Mouse (Mus musculus): ENCODE results near the gene Fxyd7. TPM values are rescaled to one million over a fixed set of nuclear protein-coding genes. Genes with fewer than 3 reads are reported as not detected.

Gene Fxyd7
- polyA plus RNA-seq (2014; fragmentation: Nextera tagmentation; extraction: Ambion mirVana), result 9.1 and 9.8 TPM in 2 replicates

DNA sequence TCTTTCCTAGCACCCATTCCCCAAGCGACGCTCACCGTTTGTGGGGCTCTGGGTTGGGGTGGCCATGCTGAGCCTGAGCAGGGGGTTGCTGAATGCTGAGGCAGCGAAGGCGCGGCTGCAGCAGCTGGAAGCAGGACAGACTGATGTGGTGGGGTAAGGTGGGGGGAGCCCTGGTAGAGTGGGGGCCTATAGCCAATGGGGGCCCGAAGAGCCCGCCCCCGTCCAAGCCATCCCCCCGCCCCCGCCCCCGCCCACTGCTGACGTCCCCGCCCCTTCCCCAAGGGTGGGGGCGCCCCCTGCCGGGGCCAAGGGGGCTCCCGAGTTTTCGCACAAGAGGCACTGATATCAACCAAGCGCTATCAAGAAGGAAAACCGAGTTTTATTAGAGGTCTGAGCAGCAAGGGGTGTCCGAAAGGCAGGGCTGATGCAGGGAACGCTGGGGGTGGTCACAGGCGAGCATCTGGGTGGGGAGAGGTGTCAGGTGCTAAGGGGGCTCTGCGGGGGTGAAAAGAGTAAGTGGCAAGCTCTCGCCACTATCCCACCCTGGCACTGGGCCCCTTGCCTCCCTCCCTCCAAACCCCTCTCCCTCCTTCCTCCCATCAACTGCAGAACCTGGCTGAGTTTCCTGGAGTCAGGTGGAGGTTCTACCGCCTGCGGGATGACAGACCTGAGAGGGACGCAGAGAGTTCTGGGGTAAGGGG lies at the start of gene Fxyd7:
Gene Fxyd7 (minus strand): TSS at position 147 of the 701 bp plus-strand sequence.
- peak; percentile 48 for DNase-seq
- H3K9ac ChIP-seq, result no peak within 1 kb of the TSS
- peaks cover 51% of the 10 kb centered on the region for H3K27me3 ChIP-seq (ENCODE audit: insufficient read depth, low read length)

DNA sequence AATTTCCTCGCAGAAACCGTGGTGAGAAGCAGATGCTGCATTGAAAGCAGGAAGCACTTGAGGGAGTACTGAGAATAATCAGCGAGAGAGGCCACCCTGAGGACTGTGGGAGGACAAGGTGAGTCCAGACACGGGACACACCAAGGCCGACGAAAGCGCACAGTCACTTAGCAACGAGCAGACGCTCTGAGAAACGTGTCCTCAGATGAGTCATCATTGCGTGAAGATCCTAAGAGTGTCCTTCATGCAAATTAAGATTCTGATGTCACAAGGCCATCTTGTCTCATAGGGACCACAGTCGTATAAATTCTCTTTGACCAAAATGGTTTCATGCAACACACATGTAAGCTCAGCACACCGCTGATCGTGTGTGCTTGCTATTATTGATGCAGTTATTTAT lies 49.5 kb upstream of the Fxyd7 start:
- Histone ChIP-seq H3K4me3 (ENCODE audit: low read depth, low read length) (no peak overlapping the region), H3K4me1 (ENCODE audit: insufficient read depth) (no peaks in the 10 kb centered on the region), H3K27ac (ENCODE audit: low read depth) (no peak overlapping the region), H3K9ac (no peak overlapping the region), H3K27me3 (ENCODE audit: insufficient read depth, low read length) (no peaks in the 10 kb centered on the region), H3K36me3 (ENCODE audit: insufficient read depth) (no peaks in the 10 kb centered on the region), H3K9me3 (ENCODE audit: low read depth, low read length) (no peaks in the 10 kb centered on the region), H3K4me2 (no peak overlapping the region)
- DNase-seq (no peak), ATAC-seq (ENCODE audit: insufficient read depth) (no peak)
- TF ChIP-seq CTCF (IDR thresholded peaks at IDR 0.05; ENCODE audit: low read depth), result no peak
- 73% methylated on average over 14 of the region's 14 CpGs for WGBS

More for the DNA sequence above, at the start of gene Fxyd7:
- TF ChIP-seq CTCF (IDR thresholded peaks at IDR 0.05; ENCODE audit: low read depth), result no peak
- Histone ChIP-seq H3K36me3 (ENCODE audit: insufficient read depth) (no peaks in the 10 kb centered on the region), H3K27ac (ENCODE audit: low read depth) (no peak within 1 kb of the TSS), H3K4me3 (ENCODE audit: low read depth, low read length) (peak within 1 kb of the TSS; percentile 18), H3K4me2 (peak within 1 kb of the TSS; percentile 51), H3K4me1 (ENCODE audit: insufficient read depth) (peaks cover 23% of the 10 kb centered on the region), H3K9me3 (ENCODE audit: low read depth, low read length) (no peaks in the 10 kb centered on the region)
- WGBS, result 2% methylated on average over 26 of the region's 28 CpGs
- ATAC-seq (ENCODE audit: insufficient read depth), result no peak

DNA sequence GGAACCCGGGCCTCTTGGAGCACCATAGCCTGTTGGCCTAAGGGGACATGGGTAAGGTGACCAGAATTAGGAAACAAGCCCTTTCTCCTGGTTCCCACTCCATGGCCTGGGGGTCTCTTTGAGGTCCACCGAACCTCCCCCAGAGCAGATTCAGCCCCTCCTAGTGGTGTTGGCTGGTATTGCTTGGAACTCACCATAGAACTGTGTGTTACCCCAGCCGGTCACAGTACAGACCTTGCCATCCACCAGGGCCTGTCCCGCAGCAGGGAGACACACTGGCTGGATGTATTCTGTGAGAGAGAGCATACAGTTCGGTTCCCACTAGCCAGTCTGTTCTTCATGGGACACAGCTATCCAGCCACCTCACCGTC lies 48.3 kb upstream of the Fxyd7 start:
- DNase-seq (no peak), ATAC-seq (ENCODE audit: insufficient read depth) (no peak)
- 83% methylated on average over 6 of the region's 6 CpGs for WGBS
- Histone ChIP-seq H3K27me3 (ENCODE audit: insufficient read depth, low read length) (no peaks in the 10 kb centered on the region), H3K9me3 (ENCODE audit: low read depth, low read length) (no peaks in the 10 kb centered on the region), H3K4me1 (ENCODE audit: insufficient read depth) (no peaks in the 10 kb centered on the region), H3K4me3 (ENCODE audit: low read depth, low read length) (no peak overlapping the region), H3K36me3 (ENCODE audit: insufficient read depth) (no peaks in the 10 kb centered on the region), H3K4me2 (no peak overlapping the region), H3K27ac (ENCODE audit: low read depth) (no peak overlapping the region), H3K9ac (no peak overlapping the region)
- peak; percentile 38 for TF ChIP-seq CTCF (IDR thresholded peaks at IDR 0.05; ENCODE audit: low read depth)

DNA sequence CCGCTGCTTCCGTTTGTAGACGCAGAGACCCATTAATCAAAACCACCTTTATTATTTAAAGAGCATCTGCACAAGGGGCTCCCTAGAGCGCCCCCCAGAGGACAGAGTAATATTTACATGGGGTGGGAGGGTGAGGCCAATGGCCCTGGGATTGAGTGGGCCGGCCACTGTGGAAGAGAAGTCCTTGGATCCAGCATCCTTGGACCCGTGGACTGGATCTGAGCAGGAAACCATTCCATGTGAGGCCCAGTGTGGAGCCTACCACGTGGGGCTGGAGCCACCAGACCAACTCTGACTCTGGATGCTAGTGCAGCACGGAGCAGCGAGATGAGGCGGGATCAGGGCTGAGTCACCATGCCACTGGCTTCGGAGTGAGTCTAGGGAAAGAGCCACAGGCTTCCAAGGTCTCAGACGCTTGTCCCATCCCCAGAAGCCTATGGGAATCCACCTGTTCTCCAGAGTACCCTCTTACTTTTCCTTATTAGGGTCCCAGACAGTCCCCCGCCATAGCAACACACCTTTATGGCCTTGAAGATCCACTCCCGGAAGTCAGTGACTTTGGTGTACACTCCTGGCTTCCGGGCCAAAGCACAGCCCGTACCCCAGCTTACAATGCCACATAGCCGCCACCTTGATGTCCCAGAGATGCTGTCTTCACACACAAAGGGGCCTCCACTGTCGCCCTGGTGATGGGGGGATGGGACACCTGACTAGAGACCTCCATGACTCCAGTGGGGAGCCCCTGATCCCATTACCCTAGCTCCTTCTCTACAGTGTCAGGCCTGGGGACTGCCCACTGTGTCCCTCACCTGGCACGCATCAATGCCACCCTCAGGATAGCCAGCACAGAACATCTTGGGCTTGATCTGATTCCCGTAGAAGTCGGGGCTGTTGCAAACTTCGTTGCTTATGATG lies 47.7 kb upstream of the Fxyd7 start:
- no peaks in the 10 kb centered on the region for H3K9me3 ChIP-seq (ENCODE audit: low read depth, low read length)
- 76% methylated on average over 22 of the region's 22 CpGs for WGBS
- H3K4me3 ChIP-seq (ENCODE audit: low read depth, low read length), result no peak overlapping the region
- no peaks in the 10 kb centered on the region for H3K36me3 ChIP-seq (ENCODE audit: insufficient read depth)
- no peaks in the 10 kb centered on the region for H3K27me3 ChIP-seq (ENCODE audit: insufficient read depth, low read length)
- H3K4me2 ChIP-seq, result no peak overlapping the region
- DNase-seq, result no peak
- peak; percentile 34 for TF ChIP-seq CTCF (IDR thresholded peaks at IDR 0.05; ENCODE audit: low read depth)
- no peaks in the 10 kb centered on the region for H3K4me1 ChIP-seq (ENCODE audit: insufficient read depth)
- H3K9ac ChIP-seq, result no peak overlapping the region
- H3K27ac ChIP-seq (ENCODE audit: low read depth), result no peak overlapping the region
- no peak for ATAC-seq (ENCODE audit: insufficient read depth)

DNA sequence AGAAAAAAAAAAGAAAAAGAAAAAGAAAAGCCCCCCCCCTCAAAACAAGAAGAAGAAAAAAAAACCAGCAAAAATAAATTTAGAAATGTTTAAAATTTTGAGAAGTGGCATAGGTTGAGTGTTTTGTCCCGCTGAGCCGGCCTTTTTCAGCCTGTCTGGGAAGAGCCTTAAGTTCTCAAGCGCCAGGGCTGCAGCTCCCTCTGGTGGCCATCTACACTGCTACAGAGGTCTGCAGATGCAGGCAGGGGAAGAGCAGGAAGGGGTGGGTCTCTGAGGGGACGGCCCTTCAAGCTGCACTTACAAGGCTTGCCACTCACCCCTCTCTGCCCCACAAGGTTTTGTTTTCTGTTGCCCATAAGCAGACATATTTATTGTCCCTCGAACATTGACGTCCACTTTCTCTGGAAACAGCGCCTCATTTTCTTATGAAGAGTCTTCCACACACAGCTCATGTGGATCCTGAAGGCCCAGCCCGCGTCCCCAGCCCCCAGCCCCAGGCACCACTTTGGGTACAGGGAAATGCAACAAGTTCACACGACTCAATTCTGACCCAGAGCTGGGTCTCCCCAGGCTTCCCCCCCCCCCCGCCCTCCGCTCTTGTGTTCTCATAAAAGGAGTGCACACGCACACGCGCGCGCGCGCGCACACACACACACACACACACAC lies 46.4 kb upstream of the Fxyd7 start:
- DNase-seq, result peak; percentile 98
- H3K36me3 ChIP-seq (ENCODE audit: insufficient read depth), result no peaks in the 10 kb centered on the region
- WGBS, result 41% methylated on average over 20 of the region's 20 CpGs
- H3K4me1 ChIP-seq (ENCODE audit: insufficient read depth), result no peaks in the 10 kb centered on the region
- peak overlapping the region; percentile 40 for H3K4me2 ChIP-seq
- H3K9ac ChIP-seq, result no peak overlapping the region
- H3K27ac ChIP-seq (ENCODE audit: low read depth), result no peak overlapping the region
- ATAC-seq (ENCODE audit: insufficient read depth), result peak; percentile 95
- TF ChIP-seq CTCF (IDR thresholded peaks at IDR 0.05; ENCODE audit: low read depth), result peak; percentile 98
- H3K4me3 ChIP-seq (ENCODE audit: low read depth, low read length), result peak overlapping the region; percentile 9; the same call in 1 of the 2 replicates
- H3K27me3 ChIP-seq (ENCODE audit: insufficient read depth, low read length), result no peaks in the 10 kb centered on the region
- H3K9me3 ChIP-seq (ENCODE audit: low read depth, low read length), result no peaks in the 10 kb centered on the region

DNA sequence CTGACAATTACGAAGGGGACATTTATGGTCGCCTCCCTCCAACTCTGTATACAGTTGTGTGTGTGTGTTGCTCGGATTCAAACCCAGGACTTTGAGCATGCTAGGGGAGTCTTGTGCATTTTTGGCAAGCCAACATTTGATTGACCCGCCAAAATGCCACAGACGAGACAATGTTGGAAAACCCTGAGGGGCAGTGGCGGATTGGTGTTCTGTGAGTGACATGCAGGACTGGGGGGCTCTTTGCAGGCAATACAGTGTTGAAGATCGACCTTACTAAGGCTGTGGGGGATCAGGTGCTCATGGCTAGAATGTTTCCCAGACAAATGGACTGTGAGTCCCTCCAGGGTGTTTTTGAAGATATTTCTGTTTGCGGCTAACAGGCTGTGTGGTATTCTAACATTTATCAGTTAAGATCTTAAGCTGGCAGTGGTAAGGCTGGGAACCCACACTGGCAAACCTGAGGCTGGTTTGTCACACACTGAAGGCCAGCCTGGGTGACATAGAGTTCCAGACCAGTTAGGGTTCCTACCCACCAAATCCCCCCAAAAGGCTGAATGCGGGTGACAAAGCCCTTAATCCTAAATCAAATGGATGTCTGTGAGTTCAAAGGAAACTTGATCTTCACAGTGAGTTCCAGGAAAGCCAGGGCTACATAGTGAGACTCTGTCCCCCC lies 45.8 kb upstream of the Fxyd7 start:
- ATAC-seq (ENCODE audit: insufficient read depth), result no peak
- Histone ChIP-seq H3K27ac (ENCODE audit: low read depth) (no peak overlapping the region), H3K9me3 (ENCODE audit: low read depth, low read length) (no peaks in the 10 kb centered on the region), H3K4me3 (ENCODE audit: low read depth, low read length) (no peak overlapping the region), H3K4me1 (ENCODE audit: insufficient read depth) (no peaks in the 10 kb centered on the region), H3K27me3 (ENCODE audit: insufficient read depth, low read length) (no peaks in the 10 kb centered on the region), H3K36me3 (ENCODE audit: insufficient read depth) (no peaks in the 10 kb centered on the region), H3K9ac (no peak overlapping the region), H3K4me2 (no peak overlapping the region)
- DNase-seq, result no peak
- WGBS, result 72% methylated on average over 9 of the region's 9 CpGs
- TF ChIP-seq CTCF (IDR thresholded peaks at IDR 0.05; ENCODE audit: low read depth), result no peak
